Mouse (Mus musculus) adipose tissue, adult 10 weeks (tissue): Measurements from ENCODE around the gene Ubqln5. TPM values are rescaled to one million over a fixed set of nuclear protein-coding genes. Genes with fewer than 3 reads are reported as not detected.

ENCODE experiments used
- polyA plus RNA-seq: library from polyadenylated mRNA; stranded (reverse); fragments of 350-450 nt; fragmentation: Illumina TruSeq; extraction: RNeasy Lipid Tissue Mini Kit (QIAGEN cat#74804); gene quantifications from one replicate; pipeline ENCODE4 v1.2.3, GENCODE M21; 2014; ENCODE audit warnings: low read depth, low replicate concordance

Gene Ubqln5
- polyA plus RNA-seq = 0.88 TPM

GRCm38 (mm10) chr7:104129726-104130125 lies at the start of gene Ubqln5:
Gene Ubqln5, minus strand, starts transcription at chr7:104129826.

GRCm38 (mm10) chr7:104150456-104150855 lies 20.8 kb upstream of the Ubqln5 start, which contains the start of gene Ubqlnl:
Gene Ubqlnl, minus strand, starts transcription at chr7:104150556.

GRCm38 (mm10) chr7:104143179-104143578 lies 13.6 kb upstream of the Ubqln5 start, which contains the start of gene Ubqln3:
Gene Ubqln3, minus strand, starts transcription at chr7:104143279.

GRCm38 (mm10) chr7:104137305-104137704 lies 7.7 kb upstream of the Ubqln5 start, which contains the start of gene Olfr643:
Gene Olfr643, minus strand, starts transcription at chr7:104137405.

DNA sequence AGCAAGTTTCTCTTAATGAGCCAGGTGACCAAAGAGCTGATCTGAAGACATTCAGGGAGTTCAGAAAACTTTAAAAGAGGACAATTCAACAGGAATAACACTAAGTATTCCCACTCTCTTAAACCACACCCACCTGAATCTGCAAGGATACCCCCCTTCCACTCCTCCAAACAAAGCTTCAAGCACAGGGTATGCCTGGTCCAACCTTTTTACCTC lies 25.0 kb downstream of the Ubqln5 start, which contains the start of gene Olfr646:
Gene Olfr646 (plus strand): TSS at position 117 of the 216 bp plus-strand sequence.

GRCm38 (mm10) chr7:104085365-104085764 lies 44.3 kb downstream of the Ubqln5 start, which contains the start of gene Olfr645:
Gene Olfr645, minus strand, starts transcription at chr7:104085465.

Other genes with a start within 250 kb of the Ubqln5 start
- not detected for gene Olfr66, start 243.6 kb downstream of the Ubqln5 start, polyA plus RNA-seq
- gene Olfr64, start 235.3 kb downstream of the Ubqln5 start, polyA plus RNA-seq = not detected
- not detected for gene Olfr65, start 226.3 kb downstream of the Ubqln5 start, polyA plus RNA-seq
- gene Olfr631, start 201.0 kb downstream of the Ubqln5 start, polyA plus RNA-seq = not detected
- gene Olfr632, start 195.5 kb downstream of the Ubqln5 start, polyA plus RNA-seq = not detected
- gene Olfr633, start 185.4 kb downstream of the Ubqln5 start, polyA plus RNA-seq = not detected
- gene Olfr635, start 158.7 kb downstream of the Ubqln5 start, polyA plus RNA-seq = not detected
- gene Olfr638, start 131.1 kb downstream of the Ubqln5 start, polyA plus RNA-seq = not detected
- gene Olfr639, start 112.5 kb downstream of the Ubqln5 start, polyA plus RNA-seq = not detected
- gene Olfr640, start 104.3 kb downstream of the Ubqln5 start, polyA plus RNA-seq = not detected
- not detected for gene Olfr641, start 94.4 kb downstream of the Ubqln5 start, polyA plus RNA-seq
- not detected for gene Olfr642, start 77.2 kb downstream of the Ubqln5 start, polyA plus RNA-seq
- not detected for gene 4930516K23Rik, start 68.4 kb downstream of the Ubqln5 start, polyA plus RNA-seq
- gene Olfr644, start 58.0 kb downstream of the Ubqln5 start, polyA plus RNA-seq = not detected
- gene Olfr645, start 44.4 kb downstream of the Ubqln5 start, polyA plus RNA-seq = not detected
- not detected for gene Olfr646, start 25.0 kb downstream of the Ubqln5 start, polyA plus RNA-seq
- gene Olfr643, start 7.6 kb upstream of the Ubqln5 start, polyA plus RNA-seq = not detected
- gene Ubqln3, start 13.5 kb upstream of the Ubqln5 start, polyA plus RNA-seq = 7.9 TPM
- gene Ubqlnl, start 20.7 kb upstream of the Ubqln5 start, polyA plus RNA-seq = 6.5 TPM
- gene Olfm5, start 35.0 kb upstream of the Ubqln5 start, polyA plus RNA-seq = not detected
- gene Olfr648, start 53.6 kb upstream of the Ubqln5 start, polyA plus RNA-seq = not detected
- not detected for gene Olfr649, start 66.2 kb upstream of the Ubqln5 start, polyA plus RNA-seq
- 1.7 TPM for gene Trim6, start 89.0 kb upstream of the Ubqln5 start, polyA plus RNA-seq
- 11.9 TPM for gene Trim34a, start 114.6 kb upstream of the Ubqln5 start, polyA plus RNA-seq
- gene Trim5, start 158.3 kb upstream of the Ubqln5 start, polyA plus RNA-seq = 2.4 TPM
- 24.9 TPM for gene Trim12a, start 185.6 kb upstream of the Ubqln5 start, polyA plus RNA-seq
- 0.42 TPM for gene Trim34b, start 199.6 kb upstream of the Ubqln5 start, polyA plus RNA-seq
- gene Trim12c, start 223.5 kb upstream of the Ubqln5 start, polyA plus RNA-seq = 13.4 TPM
- 0.25 TPM for gene Trim30b, start 240.1 kb upstream of the Ubqln5 start, polyA plus RNA-seq